Mouse (Mus musculus): Measurements from ENCODE around the gene Gm36210.

GRCm38 (mm10) chr7:4901171-4901570, 5.1 kb downstream of the Gm36210 start:
- TF ChIP-seq POLR2A (IDR thresholded peaks at IDR 0.05; ENCODE audit: borderline replicate concordance, low read depth, low read length): no peak
- peak; percentile 43; the same call in 1 of the 2 replicates for TF ChIP-seq CTCF (IDR thresholded peaks at IDR 0.05; ENCODE audit: low read depth, low read length)

Measured in bone marrow macrophage, adult 2 months (primary cell).